Comparison of ENCODE assay signal across 22 mouse cellular contexts in the genomic region with DNA sequence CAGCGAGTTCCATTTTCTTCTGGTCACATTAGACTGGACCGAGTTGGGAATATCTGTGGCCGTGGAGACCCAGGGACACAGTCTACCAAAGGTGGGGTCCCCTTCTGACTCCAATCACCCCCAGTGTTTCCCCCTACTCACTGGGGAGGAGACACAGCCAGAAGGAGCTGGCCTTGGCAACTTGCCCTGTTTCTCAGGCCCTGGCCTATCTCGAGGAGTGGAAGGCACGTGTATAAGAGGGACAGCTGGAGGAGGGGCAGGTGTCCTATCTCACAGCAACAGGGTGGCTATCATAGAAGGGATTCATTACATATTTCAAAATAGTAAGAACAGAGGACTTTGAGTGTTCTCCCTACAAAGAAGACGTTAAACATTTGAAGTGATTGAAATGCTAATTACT. TPM values are rescaled to one million over a fixed set of nuclear protein-coding genes. Genes with fewer than 3 reads are reported as not detected.
DNase-seq lines count a peak whose midpoint lies in the region; ATAC-seq and TF ChIP-seq lines count a peak whose summit lies in the region.
"Had no signal": no experiment of that assay in that cellular context is flagged by ENCODE, and none has a peak within 500 bp of the region (broad histone marks: within the 10 kb centered on the region; RNA-seq: fewer than 3 reads in every experiment).

No protein-coding gene starts in this region.

- H3K27ac ChIP-seq in lung, embryonic 14.5 days (ENCODE audit: low read depth), result no peak overlapping the region
- H3K27ac ChIP-seq: embryonic facial prominence, embryonic 10.5 days; forebrain, embryonic 13.5 days; gastrocnemius, adult 2 months; heart, embryonic 13.5 days; hindbrain, embryonic 12.5 days had no signal

- DNase-seq in heart, adult 11 months, result peak; percentile 59
- no peak for DNase-seq in heart, postnatal 10 days
- peak; percentile 17 for DNase-seq in lung, embryonic 14.5 days
- no peak for DNase-seq in lung, adult 2 months
- peak; percentile 49 for DNase-seq in testis, postnatal 10 days (ENCODE audit: low spot score)
- DNase-seq in testis, postnatal 14 days (ENCODE audit: low spot score), result no peak
- DNase-seq: adrenal gland, postnatal 25 days; cerebellum, adult 2 months; forebrain, postnatal 0 days; gastrocnemius, adult 2 months; gastrocnemius, postnatal 25 days; heart, postnatal 4 days had no signal

- H3K4me2 ChIP-seq in lung, embryonic 14.5 days, result no peak overlapping the region
- H3K4me2 ChIP-seq: forebrain, embryonic 13.5 days; heart, embryonic 13.5 days; hindbrain, embryonic 12.5 days had no signal

- H3K9me3 ChIP-seq in lung, embryonic 14.5 days (ENCODE audit: low read depth, low read length), result no peaks in the 10 kb centered on the region
- H3K9me3 ChIP-seq: embryonic facial prominence, embryonic 10.5 days; heart, embryonic 13.5 days; hindbrain, embryonic 12.5 days had no signal

- no peak overlapping the region for H3K4me3 ChIP-seq in lung, embryonic 14.5 days (ENCODE audit: low read depth, low read length)
- no peak overlapping the region for H3K4me3 ChIP-seq in lung, adult 2 months (replicated peaks; ENCODE audit: extremely low read depth, low read depth, low read length)
- H3K4me3 ChIP-seq: embryonic facial prominence, embryonic 10.5 days; forebrain, embryonic 13.5 days; gastrocnemius, adult 2 months; heart, embryonic 13.5 days; hindbrain, embryonic 12.5 days had no signal

- no peaks in the 10 kb centered on the region for H3K27me3 ChIP-seq in lung, embryonic 14.5 days (ENCODE audit: insufficient read depth, low read length)
- H3K27me3 ChIP-seq: CH12.LX, Patski had no signal

- no peaks in the 10 kb centered on the region for H3K36me3 ChIP-seq in lung, embryonic 14.5 days (ENCODE audit: insufficient read depth)
- H3K36me3 ChIP-seq: embryonic facial prominence, embryonic 10.5 days; heart, embryonic 13.5 days; hindbrain, embryonic 12.5 days had no signal

- ATAC-seq in lung, embryonic 14.5 days (ENCODE audit: insufficient read depth), result no peak; the same call in 1 of the 2 replicates
- ATAC-seq: activated CD4-positive, CD25-positive, alpha-beta regulatory T cell, adult 4 months; forebrain, embryonic 13.5 days; forebrain, postnatal 0 days; hindbrain, embryonic 16.5 days; Patski had no signal

- H3K4me1 ChIP-seq in lung, embryonic 14.5 days (ENCODE audit: insufficient read depth), result no peaks in the 10 kb centered on the region
- no peaks in the 10 kb centered on the region for H3K4me1 ChIP-seq in lung, adult 2 months (ENCODE audit: control insufficient read depth, insufficient read depth, low read length)
- H3K4me1 ChIP-seq: forebrain, embryonic 13.5 days; hindbrain, embryonic 12.5 days had no signal

- no peak for TF ChIP-seq POLR2A in lung, adult 2 months (IDR thresholded peaks at IDR 0.05; ENCODE audit: borderline replicate concordance, extremely low read depth, low read depth, low read length)

- intact Hi-C loops in heart, postnatal 10 days (cut with DNase I), result no loop called here

- H3K9ac ChIP-seq in lung, embryonic 14.5 days, result no peak overlapping the region
- H3K9ac ChIP-seq: forebrain, embryonic 13.5 days; forebrain, postnatal 0 days; heart, embryonic 13.5 days; hindbrain, embryonic 12.5 days had no signal

- no peak for TF ChIP-seq CTCF in lung, embryonic 14.5 days (IDR thresholded peaks at IDR 0.05; ENCODE audit: low read depth)
- TF ChIP-seq CTCF in lung, adult 2 months (IDR thresholded peaks at IDR 0.05; ENCODE audit: insufficient read depth, low read length), result no peak

- WGBS in lung, embryonic 14.5 days, result 55% methylated on average over 6 of the region's 6 CpGs
- WGBS in lung, adult 2 months, result 66% methylated on average over 6 of the region's 6 CpGs

RNA-seq across cellular contexts. Expression of a gene that starts 49.2 kb away (rescaled TPM):
- not detected for total RNA-seq in heart, postnatal 10 days (2021)
- polyA plus RNA-seq in lung, embryonic 14.5 days (2014; fragmentation: Nextera tagmentation; extraction: Ambion mirVana), result 0.13 and 0.18 TPM in 2 replicates
- 0.19 and 0.26 TPM in 2 replicates for polyA plus RNA-seq in lung, adult 2 months (2012; rRNA removed)
- total RNA-seq: adrenal gland, adult 18-20 months; CH12.LX; forebrain, postnatal 0 days; heart, postnatal 4 days had no signal
- polyA plus RNA-seq: activated CD4-positive, CD25-positive, alpha-beta regulatory T cell, adult 4 months; embryonic facial prominence, embryonic 10.5 days; heart, postnatal 0 days; Patski had no signal

Comparison
In these comparisons a context has a peak if more than half of its experiments do, and no peak if none do; other contexts are left out.
1. DNase-seq: peak in heart, adult 11 months (single experiment), lung, embryonic 14.5 days (single experiment) and testis, postnatal 10 days (single experiment); none in heart, postnatal 10 days (0 of 2), lung, adult 2 months (single experiment) and testis, postnatal 14 days (single experiment).